Mouse (Mus musculus) ES-E14 (cell line): ENCODE measurements around the gene Tmem209. TPM values are rescaled to one million over a fixed set of nuclear protein-coding genes. Genes with fewer than 3 reads are reported as not detected.

Source experiments
- DNase-seq: peaks from one replicate; pipeline ENCODE4 v3.0.0-alpha.2; 2013; ENCODE audit warnings: low read depth, low spot score
- H3K27ac ChIP-seq: 2 replicates; pipeline ENCODE4 v1.5.1; 2012; ENCODE audit warnings: low read depth, mild to moderate bottlenecking, low read length, moderate library complexity, mixed read lengths; ENCODE audit not compliant: poor library complexity, insufficient read depth, severe bottlenecking
- H3K36me3 ChIP-seq: 2 replicates; pipeline ENCODE4 v1.6.1; 2012; ENCODE audit warnings: mild to moderate bottlenecking, low read length, moderate library complexity, mixed read lengths; ENCODE audit not compliant: control insufficient read depth, poor library complexity, insufficient read depth, severe bottlenecking
- H3K4me1 ChIP-seq, 2 experiments: fragments of 150-350 bp in 1 of 2; sonication (generic) in 1 of 2; 2 replicates each; pipeline ENCODE4 v1.6.1; 2012; ENCODE audit warnings: low read length in 2 of 2, mild to moderate bottlenecking in 1 of 2, mixed read lengths in 1 of 2; ENCODE audit not compliant: control insufficient read depth in 2 of 2, insufficient read depth in 2 of 2, poor library complexity in 1 of 2
- H3K4me3 ChIP-seq, 2 experiments: fragments of 150-350 bp in 1 of 2; sonication (generic) in 1 of 2; 2 replicates each; pipeline ENCODE4 v1.5.1; 2012; ENCODE audit warnings: low read length in 2 of 2, low read depth in 1 of 2, mild to moderate bottlenecking in 1 of 2, mixed read lengths in 1 of 2; ENCODE audit not compliant: insufficient read depth in 1 of 2, poor library complexity in 1 of 2, severe bottlenecking in 1 of 2
- H3K9ac ChIP-seq: 2 replicates; pipeline ENCODE4 v1.6.1; 2012; ENCODE audit warnings: low read depth, mild to moderate bottlenecking, low read length, mixed read lengths; ENCODE audit not compliant: poor library complexity, insufficient read depth, severe bottlenecking
- H3K9me3 ChIP-seq: fragments of 150-350 bp; sonication (generic); 2 replicates; pipeline ENCODE4 v1.6.1; 2012; ENCODE audit warnings: low read depth, mild to moderate bottlenecking, low read length; ENCODE audit not compliant: control insufficient read depth, insufficient read depth
- CHD2 ChIP-seq: IDR thresholded peaks from 2 replicates; pipeline ENCODE4 v1.6.1; 2014; ENCODE audit warnings: mild to moderate bottlenecking, low read depth, low read length, inconsistent platforms
- HCFC1 ChIP-seq: IDR thresholded peaks from 2 replicates; pipeline ENCODE4 v1.6.1; 2012; ENCODE audit warnings: low read length, inconsistent platforms, borderline replicate concordance; ENCODE audit not compliant: insufficient read depth
- MAFK ChIP-seq: IDR thresholded peaks from 2 replicates; pipeline ENCODE4 v1.6.1; 2014; ENCODE audit warnings: mild to moderate bottlenecking, low read depth, low read length, inconsistent platforms; ENCODE audit not compliant: insufficient read depth
- ZC3H11A ChIP-seq: IDR thresholded peaks from 2 replicates; pipeline ENCODE4 v1.6.1; 2012; ENCODE audit warnings: low read depth, mild to moderate bottlenecking, inconsistent platforms, low read length, borderline replicate concordance
- ZNF384 ChIP-seq: IDR thresholded peaks from 2 replicates; pipeline ENCODE4 v1.6.1; 2012; ENCODE audit warnings: low read depth, low read length, inconsistent platforms
- in situ Hi-C, 2 experiments: fragments of 600-800 bp; cut with MboI; formaldehyde crosslinking; loops; one replicate each; pipeline ENCODE4 v1.15.1; 2025; ENCODE audit warnings: low sequenced_read_pairs in 2 of 2, inconsistent platforms in 1 of 2; ENCODE audit not compliant: unreplicated experiment in 2 of 2
- total RNA-seq: library from RNA; depleted of rRNA; stranded (reverse); fragments of 300-350 nt; gene quantifications from 2 replicates; pipeline ENCODE4 v1.2.3, GENCODE M21; 2012

Gene Tmem209
- total RNA-seq, 1 experiment: 104 TPM

DNA sequence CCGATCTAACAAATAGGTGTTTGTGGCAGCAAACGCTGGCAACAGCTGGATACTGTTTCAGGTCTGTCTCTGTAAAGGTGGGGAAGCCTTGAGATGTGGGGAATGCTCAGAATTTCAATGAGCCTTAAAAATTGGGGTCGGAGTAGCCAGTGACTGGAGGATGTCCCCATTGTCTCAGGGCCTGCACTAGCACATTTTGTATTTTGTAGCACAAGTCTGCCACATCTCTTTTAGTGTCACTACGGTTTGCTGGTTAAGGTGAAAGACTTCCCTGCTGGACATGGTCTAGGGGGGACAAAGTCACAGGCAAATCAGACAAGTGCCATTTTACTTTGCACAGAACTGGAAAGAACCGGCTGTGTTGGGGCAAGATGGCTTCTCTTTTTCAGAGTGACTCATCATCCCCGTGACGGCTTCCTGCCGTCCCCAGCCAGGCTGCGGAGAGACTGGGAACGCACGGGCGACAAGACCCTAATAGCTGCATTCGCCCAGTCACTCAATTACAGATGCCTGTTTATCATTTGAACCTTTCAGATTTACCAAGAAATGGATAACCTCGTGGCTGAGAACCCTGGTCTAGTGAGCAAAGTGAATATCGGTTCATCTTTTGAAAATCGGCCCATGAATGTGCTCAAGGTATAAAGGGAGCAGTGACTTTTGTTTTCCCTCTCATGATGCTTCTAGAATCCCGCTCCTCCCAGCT lies 37.1 kb upstream of the Tmem209 start:
- Histone ChIP-seq H3K27ac (no peak overlapping the region), H3K9ac (no peak overlapping the region), H3K36me3 (no peaks in the 10 kb centered on the region), H3K4me1 (peaks cover 9 to 10% of the 10 kb centered on the region in 2 experiments; a peak in 3 of 4 replicates), H3K4me3 (peak overlapping the region; percentile 2 to 31; a peak in 2 of 4 replicates), H3K9me3 (no peaks in the 10 kb centered on the region)
- DNase-seq: peak; percentile 39
- in situ Hi-C loops: no loop called here
- TF ChIP-seq HCFC1 (no peak), MAFK (0 out of 2 replicates have a peak, but pooled peaks have one; percentile 23)

DNA sequence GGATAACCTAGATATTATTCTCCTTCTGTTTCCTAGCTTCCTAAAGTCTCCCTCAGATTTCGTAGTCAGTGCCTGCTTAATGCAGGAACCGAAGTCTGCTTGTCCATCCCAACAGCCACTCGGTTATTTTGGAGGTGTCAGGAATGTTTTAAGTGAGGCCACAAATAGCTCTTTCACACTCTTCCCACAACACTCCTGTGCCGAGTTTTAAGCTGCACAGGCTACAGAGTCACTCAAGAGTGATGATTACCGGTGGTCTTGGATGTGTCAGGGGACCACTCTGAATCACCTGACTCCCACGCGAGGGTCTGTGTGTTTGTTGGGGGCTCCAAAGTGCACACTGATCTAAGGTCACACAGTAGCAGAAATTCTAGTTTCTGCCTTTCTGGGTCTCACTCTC lies 36.1 kb upstream of the Tmem209 start:
- Histone ChIP-seq H3K4me1 (peaks cover 7 to 10% of the 10 kb centered on the region in 2 experiments; a peak in 3 of 4 replicates), H3K9ac (no peak overlapping the region), H3K4me3 (no peak overlapping the region), H3K27ac (no peak overlapping the region), H3K9me3 (no peaks in the 10 kb centered on the region), H3K36me3 (no peaks in the 10 kb centered on the region)
- TF ChIP-seq ZNF384 (no peak), HCFC1 (no peak), ZC3H11A (no peak), CHD2 (no peak), MAFK (no peak)
- no peak for DNase-seq
- in situ Hi-C loops: no loop called here

DNA sequence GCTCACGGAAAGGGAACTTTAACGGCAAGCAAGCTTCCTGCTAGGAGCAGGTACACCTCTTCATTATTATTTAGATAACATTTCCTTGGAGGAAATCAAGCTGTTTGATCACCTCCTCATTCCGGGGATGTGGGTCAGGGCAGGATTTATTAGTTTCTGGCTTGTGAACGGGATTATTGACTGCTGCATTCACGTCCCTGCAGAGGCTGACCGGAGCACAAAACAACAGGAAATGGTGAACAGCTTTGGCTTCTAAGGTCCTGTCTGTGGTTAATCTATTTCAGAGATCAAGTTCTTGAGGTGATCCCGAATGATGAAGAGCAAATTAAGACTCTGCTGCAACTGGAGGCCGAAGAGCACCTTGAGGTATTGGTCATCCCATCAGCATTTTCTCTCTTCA lies 34.3 kb upstream of the Tmem209 start:
- Histone ChIP-seq H3K9ac (no peak overlapping the region), H3K36me3 (no peaks in the 10 kb centered on the region), H3K4me3 (no peak overlapping the region), H3K4me1 (peaks cover 5 to 8% of the 10 kb centered on the region in 2 experiments; a peak in 3 of 4 replicates), H3K9me3 (no peaks in the 10 kb centered on the region), H3K27ac (no peak overlapping the region)
- no peak for TF ChIP-seq CHD2
- TF ChIP-seq ZNF384: no peak
- no peak for TF ChIP-seq HCFC1
- DNase-seq: no peak
- in situ Hi-C loops: no loop called here

DNA sequence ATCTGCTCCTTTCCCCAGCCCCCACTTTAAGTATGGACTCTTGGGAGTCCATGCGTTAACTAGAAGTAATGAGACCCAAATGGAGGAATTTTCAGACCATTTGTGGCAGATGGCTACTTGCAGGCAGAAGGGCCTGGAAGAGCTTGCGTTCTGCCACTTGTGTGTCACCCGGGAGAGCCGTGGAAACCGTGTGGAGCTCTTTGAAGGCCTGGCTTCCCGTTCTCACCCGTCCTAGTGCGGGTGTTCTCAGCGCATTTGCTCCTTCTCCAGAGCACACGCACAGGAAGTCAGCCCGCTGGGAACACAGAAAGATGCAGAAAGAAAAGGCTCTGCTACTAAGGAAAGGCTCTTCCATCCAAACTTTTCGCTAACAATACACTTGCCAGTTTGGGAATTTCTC lies 33.5 kb upstream of the Tmem209 start:
- no peak overlapping the region for H3K27ac ChIP-seq
- in situ Hi-C loops: no loop called here
- no peaks in the 10 kb centered on the region for H3K9me3 ChIP-seq
- H3K4me1 ChIP-seq: peaks cover 5 to 8% of the 10 kb centered on the region in 2 experiments; a peak in 3 of 4 replicates
- DNase-seq: no peak
- H3K36me3 ChIP-seq: no peaks in the 10 kb centered on the region
- H3K4me3 ChIP-seq: no peak overlapping the region
- no peak overlapping the region for H3K9ac ChIP-seq
- TF ChIP-seq ZNF384: no peak
- no peak for TF ChIP-seq ZC3H11A
- no peak for TF ChIP-seq HCFC1
- no peak for TF ChIP-seq MAFK
- TF ChIP-seq CHD2: no peak

DNA sequence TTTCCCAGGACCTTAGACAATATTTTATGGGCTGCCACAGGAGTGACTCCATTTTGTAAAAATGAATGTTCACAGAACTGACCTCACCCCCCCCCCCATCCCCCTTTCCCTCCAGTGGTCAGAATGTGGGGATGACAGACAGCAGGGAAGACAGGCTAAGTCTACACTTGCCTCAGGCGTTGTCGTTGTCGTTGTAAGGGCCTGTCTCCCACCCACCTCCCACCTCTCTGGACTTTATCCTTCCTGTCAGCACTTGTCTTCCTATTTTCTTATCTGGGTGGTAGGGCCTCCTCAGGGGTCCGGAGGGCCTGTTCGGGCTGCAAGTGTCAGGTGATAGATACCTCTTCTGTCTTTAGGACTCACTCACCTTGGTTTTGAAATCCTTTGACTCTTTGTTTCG lies 32.7 kb upstream of the Tmem209 start:
- H3K4me1 ChIP-seq: peaks cover 4 to 8% of the 10 kb centered on the region in 2 experiments; a peak in 3 of 4 replicates
- in situ Hi-C loops: no loop called here
- no peak overlapping the region for H3K27ac ChIP-seq

More for the DNA sequence above, 32.7 kb upstream of the Tmem209 start:
- no peaks in the 10 kb centered on the region for H3K36me3 ChIP-seq
- H3K9me3 ChIP-seq: no peaks in the 10 kb centered on the region
- no peak for DNase-seq
- TF ChIP-seq ZNF384 (no peak), MAFK (no peak), HCFC1 (no peak), CHD2 (no peak), ZC3H11A (no peak)
- H3K4me3 ChIP-seq: no peak overlapping the region
- no peak overlapping the region for H3K9ac ChIP-seq
